Mouse (Mus musculus) mouse embryonic stem cell (cell line): ENCODE results near the gene Oaf.

Source experiments
- in situ Hi-C, 2 experiments: fragments of 300-500 bp; cut with MboI; formaldehyde crosslinking; loops; 1 replicate in 1 of 2; 3 replicates in 1 of 2; pipeline ENCODE4 v1.14.3; 2019 to 2020; ENCODE audit warnings: low sequenced_read_pairs in 2 of 2, low pct_unique_long_range_greater_than_20kb in 1 of 2, mixed read lengths in 1 of 2; ENCODE audit not compliant: unreplicated experiment in 1 of 2

The Oaf gene

DNA sequence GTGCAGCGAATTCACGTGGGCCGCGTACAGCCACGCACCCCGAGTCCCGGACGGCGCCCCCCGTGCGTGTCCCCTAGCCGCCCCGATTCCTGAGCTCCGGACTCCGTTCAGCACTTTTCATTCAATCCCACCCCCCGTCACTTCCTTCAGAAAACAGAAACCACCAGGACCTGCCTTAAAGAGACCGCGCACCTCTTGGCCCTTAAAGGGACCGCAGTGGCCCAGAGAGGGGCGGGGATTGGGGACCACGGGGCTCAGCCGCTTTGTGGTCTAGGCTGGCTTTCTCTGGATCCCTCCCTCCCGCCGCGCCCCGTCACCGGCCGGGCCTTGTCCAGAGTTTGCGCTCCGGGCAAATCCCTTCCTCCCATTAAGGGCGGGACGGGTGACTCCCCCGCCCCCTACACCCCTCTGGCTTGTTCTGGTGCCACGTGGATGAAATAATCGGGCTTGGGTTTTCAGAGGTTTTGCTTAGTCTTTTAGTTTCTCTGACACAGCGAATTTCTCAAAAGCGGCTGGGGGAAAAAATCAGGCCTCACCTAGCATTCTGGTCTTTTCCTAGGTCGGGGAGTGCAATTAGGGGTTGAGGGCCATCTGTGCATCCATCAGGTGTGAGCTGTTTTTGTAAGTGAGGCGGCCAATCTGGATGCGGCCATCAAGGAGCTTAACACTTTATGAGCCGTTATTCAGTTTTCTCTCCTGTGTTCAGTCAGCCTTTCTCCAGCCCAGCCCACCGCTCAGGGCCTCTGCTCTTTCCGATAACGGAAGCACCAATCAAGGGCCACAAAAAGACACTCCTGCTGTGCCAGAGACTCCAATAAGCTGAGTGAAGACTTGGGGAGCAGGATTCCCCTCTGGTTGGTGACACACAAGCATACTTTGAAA lies at the start of gene Oaf:
Gene Oaf (minus strand): TSS at position 200 of the 882 bp plus-strand sequence.
- in situ Hi-C loops, result no loop called here

DNA sequence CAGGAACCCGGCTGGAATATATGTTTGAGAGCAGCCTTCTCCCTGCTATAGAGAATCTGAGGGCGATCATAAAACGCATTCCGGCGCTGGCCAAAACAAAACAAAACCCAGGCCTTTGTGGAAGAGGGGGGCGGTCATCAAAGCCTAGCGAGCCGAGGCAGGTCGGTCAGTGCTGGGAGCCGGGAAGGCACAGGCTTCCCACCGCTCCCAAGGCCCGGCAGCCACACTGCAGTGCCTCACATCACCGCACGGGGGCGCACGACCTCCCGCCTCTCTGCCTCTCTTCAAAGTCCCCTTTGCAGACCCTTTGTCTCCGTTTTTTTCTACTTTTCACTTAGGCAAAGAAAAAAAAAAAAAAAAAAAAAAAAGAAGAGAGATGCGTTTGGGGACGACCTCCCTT lies 47.2 kb upstream of the Oaf start:
- in situ Hi-C loops, result loop anchor here (5.0 to 10.0 kb wide), 4 partner anchors 65 to 145 kb away; no protein-coding TSS in a partner anchor

DNA sequence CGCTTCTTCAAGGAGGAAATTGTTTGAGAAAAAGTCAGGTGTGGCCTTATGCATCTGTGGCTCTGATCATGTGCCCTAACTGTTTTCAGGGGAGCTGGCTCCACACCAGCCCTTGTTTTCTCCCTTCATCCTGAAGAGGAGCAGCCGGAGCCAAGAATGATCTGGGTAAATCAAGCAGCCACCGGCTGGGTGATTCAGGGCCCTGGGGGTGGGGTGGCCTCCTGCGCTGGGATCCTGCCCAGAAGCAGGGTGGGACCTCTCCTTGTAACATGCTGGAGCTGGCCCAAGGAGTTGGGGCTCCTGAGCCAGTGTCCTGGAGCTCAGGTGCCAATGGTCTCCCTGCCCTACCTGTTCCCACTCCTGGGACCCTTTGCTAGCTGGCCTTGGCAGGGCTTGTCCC lies 45.6 kb upstream of the Oaf start:
- in situ Hi-C loops, result loop anchor here (5.0 to 10.0 kb wide), 4 partner anchors 63 to 143 kb away; no protein-coding TSS in a partner anchor

DNA sequence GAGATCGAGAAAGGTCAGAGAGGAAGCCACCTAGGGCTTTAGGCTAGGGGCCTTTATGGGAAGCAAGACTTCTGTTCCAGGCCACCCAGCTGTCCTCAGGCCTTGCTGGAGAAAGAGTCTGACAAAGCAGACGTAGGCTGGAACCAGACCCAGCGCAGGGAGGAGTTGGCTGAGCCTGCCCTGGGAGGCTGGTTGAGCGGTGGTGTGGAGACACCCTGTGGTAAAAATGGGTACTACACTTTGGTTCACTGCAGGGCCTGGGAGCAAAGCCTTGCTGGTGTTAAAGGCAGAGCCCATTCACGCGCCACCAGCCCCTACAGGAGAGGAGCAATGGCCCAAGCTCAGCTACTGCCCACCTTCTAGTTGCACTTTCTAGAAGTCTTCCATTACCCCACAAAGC lies 44.6 kb upstream of the Oaf start:
- in situ Hi-C loops, result loop anchor here in 1 of 2 experiments (10.0 kb wide), 1 partner anchor 139 kb away; no protein-coding TSS in a partner anchor

DNA sequence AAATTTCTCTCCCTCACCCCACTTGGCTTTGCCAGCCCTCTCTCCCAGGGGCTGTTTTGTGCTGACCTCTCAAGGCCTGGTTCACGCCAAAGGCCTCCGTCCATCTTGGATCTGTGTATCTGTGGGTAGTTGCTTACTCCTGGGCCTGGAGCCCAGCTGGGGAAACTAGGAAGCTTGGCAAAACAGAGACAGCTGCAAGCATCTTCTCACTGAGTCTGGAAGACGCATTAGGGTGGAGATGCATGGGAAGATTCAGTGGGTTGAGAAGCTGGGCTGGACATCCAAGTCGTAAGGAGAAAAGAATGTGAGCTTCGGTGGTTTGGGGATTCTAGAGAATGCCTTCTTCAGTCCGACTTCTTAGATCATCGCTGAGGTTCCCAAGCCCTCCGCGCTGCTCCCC lies 34.0 kb upstream of the Oaf start:
- in situ Hi-C loops, result no loop called here

DNA sequence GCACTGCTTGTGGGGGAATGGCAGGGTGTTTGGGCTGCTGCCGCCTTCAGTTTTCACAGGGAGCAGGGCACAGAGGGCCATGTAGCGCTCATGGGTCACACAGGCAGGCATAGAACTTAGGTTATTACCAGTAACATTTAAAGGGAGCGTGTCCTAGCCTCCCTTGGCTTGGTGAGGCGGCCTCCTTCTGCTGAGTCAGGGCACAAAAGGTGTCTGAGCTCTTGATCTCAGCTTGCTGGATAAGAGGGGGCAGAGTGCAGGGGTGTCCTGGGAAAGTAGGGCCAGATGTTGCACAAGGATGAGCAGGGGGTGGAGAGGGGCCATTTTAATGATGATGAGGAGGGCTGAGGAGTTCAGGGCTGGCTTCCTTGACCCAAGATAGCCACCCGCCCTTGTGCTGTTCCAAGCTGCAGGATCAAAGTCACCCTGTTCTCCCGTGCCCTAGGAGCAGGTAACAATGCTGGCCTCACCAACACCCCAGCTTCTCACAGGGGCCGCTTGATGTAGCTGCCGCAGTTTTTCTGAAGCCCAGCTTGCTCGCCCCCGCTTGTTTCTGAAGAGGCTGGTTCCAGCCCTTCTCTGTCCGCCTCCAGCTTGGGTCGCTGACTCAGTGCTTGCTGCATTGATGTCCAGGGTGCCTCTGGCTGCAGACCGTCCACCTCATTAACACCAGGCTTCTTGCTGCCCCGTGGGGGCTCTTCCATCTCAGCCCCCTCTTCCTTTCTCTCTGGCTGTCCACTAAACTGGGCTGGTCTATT lies 32.2 kb upstream of the Oaf start:
- in situ Hi-C loops, result no loop called here

DNA sequence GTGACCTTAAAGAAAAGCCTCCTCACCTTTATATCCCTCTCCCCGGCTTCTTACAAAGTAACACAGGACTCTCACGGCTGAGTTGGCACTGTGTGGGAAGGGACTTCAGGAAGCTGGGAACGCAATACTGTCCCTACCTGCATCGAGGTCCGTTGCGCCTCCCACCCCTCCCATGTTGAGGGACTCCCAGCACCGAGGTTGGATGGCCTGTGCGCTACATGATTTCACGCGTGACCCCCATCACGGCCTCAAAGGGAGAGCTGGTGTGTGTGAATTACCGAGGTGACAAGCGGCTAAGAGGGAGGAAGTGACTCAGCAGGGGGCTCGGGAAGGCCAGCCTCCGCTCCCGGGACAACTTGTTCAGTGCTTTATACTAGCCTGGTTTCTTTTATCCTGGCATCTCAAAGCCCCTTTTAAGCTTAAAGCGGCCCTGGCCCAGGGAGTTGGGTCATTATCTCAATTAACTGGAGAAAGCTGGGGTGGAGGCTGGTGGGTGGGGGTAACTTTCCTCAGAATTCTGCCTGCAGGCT lies 31.1 kb upstream of the Oaf start:
- in situ Hi-C loops, result no loop called here

DNA sequence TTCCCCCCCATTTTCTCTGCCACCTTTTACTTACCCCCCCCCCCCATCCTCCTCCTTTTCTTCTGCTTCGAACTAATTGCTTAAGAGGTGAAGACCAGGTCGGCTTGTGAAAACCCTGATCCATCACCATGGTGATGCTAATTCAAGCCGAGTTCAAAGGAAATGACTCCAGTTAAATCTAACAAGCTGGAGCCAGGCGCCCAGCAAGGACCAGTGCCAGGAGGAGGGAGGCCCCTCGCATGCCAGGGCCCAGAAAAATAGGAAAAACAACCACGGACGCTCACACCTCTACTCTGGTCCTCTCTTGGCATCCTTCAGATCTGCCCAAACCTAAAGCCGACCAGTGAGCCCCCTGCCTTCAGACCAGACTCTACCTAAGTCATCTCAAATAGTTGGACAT lies 29.5 kb upstream of the Oaf start:
- in situ Hi-C loops, result no loop called here

DNA sequence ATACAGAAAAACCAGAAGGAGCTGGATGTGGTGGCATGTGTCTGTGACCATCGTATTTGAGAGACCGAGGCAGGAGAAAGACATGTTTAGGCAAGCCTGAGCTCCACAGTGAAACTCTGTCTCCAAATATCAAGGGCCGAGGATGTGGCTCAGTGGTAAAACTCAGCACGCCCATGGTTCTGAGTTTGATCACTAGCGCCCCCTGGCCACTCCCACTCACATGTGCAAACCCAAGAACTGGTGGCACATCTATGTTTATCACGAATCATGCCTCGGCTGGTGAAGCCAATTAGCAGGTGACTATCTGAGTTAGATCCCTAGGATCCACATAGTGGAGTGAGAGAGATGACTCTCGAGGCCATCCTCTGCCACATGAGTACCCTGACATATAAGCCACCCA lies 27.6 kb upstream of the Oaf start:
- in situ Hi-C loops, result no loop called here

DNA sequence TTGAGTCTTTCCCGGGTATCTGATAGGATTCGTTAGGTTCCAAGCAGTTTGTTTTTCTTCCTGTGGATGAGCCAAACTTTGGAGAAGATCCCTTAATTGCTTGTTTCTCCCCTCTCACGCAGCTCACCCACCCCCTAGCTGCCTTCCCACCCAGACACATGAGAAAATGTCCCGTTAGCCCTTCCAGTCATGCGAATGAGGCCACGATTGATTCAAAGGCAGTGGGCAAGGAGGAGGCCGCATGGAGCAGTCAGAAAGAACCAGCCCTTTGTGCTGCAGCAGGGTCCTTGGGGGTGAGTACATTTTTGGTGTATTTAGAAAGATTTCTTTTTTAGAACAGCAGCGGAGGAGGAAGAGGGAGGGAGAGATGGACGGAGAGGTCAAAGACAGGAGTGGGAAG lies 25.5 kb upstream of the Oaf start:
- in situ Hi-C loops, result no loop called here

DNA sequence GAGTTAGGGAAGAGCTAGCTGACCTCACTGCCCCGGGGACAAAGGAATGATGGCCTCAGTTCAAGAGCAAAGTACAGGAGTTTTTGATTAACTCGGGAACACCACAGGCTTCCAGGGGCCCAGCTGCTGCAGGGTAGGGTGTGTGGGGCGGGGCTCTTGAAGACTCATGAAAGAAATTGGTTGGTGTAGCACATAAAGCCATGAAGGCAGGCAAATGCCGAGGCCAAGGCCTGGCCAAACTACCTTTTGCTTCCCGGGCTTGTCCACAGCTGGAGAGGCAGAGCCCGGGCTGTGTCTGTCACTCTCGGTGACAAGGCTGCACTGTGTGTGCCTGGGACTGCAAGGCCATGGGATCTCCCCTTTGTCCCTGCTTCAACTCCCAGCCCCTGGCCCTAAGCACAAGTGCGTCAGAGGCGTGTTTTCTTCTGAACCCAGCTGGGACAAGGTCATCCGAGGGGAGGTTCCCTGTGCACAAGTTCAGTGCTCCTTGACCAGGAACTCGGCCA lies 24.3 kb upstream of the Oaf start:
- in situ Hi-C loops, result no loop called here

DNA sequence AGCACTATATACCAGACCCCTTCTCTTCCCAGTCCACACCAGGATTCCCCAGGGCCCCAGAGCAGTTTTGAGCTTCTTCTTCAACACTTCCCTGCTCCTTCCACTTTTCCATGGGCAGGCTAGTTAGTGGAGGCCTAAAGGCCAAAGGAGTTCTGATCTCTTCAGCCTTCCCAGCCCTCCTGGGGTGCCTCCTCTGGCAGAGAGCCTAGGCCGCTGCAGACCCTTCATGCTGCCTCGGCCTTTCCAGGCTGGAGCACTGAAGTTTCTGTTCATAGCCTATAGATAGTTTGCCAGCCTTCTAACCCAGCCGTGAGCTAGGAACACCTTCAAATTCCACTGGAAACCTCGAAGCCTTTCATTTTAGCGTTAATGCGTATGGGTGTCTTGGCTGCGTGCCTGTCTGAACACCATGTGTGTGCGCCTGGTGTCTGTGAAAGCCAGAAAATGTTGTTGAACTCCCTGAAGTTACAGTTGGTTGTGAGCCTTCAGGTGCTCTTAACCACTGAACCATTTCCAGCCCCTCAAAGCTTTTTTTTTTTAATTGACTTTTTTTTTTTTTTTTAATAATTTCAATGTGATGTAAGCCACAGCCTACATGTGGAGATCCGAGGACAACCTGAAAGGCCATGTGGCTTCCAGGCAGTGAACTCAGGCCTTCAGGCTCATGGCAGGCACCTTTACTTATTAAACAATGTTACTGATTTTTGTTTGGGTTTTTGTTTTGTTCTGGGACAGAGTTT lies 23.3 kb upstream of the Oaf start:
- in situ Hi-C loops, result no loop called here

DNA sequence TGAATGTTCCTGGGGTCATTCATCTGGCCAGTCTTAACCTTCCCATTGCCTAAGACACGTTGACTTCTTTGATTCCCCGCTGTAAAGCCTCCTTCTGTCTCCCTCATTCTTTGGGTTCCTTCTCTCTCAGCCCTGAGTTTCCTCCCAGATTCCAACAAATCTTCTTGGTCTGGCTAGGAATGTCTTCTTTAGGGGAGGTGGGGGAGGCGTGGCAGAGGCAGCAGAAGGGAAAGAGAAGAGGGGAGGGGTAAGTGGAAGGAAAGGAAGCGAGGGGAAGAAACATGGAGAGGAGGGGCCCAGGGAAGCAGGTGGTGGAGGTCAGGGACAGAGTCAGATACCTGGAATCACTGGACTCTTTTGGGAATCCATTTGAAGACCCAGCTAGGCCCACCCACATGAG lies 22.7 kb upstream of the Oaf start:
- in situ Hi-C loops, result no loop called here

DNA sequence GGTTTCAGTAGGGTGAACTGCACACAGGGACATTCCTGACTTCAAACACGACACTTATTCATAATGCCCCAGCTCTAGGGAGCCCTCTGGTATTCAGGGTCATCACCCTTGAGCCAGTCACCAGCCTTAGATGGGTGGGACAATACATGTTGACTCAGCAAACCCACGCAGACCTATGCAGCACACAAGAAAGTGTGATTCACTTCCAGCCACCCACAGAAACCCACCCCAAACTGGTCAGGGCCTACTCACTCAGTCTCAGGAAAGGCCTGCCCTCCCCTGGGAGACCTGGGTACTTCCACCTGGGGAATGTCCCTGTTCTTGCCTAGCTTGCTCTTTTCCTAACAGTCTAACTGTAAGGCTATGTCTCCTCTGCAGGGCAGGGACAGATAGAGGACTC lies 22.2 kb upstream of the Oaf start:
- in situ Hi-C loops, result no loop called here

DNA sequence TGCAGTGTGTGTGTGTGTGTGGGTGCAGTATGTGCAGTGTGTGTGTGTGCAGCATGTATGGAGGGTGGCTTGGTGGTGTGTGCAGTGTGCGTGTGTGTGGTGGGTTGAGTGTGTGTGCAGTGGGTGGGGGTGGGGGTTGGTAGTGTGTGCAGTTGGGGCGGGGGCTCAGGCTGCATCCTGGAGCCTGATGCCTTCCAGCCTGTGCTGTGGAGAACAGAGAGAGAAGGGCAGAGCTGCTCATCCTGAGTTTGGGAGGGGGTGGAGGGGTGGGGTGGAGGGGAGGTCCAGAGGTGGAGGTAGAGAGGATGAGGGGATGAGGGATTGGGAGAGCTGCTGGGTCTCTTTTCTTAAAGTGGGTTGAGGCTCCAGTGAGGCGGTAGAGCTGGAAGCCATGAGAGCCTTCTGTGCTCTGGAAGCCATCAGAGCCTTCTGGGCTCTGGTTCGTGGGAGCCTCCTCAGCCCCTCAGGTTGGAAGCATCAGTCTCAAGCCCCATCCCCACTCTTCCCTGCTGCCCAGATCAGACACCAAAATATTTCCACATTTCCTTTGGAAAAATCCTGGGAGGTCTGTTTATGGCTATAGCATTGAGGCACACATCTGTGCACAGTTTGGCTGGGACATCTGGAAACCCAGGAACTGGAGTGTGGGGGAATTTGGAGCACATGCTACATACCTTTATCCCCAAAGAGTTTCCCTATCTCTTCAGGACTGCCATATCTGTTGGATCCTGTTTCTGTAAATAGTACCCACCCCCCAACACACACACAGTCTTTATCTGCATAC lies 21.6 kb upstream of the Oaf start:
- in situ Hi-C loops, result no loop called here

DNA sequence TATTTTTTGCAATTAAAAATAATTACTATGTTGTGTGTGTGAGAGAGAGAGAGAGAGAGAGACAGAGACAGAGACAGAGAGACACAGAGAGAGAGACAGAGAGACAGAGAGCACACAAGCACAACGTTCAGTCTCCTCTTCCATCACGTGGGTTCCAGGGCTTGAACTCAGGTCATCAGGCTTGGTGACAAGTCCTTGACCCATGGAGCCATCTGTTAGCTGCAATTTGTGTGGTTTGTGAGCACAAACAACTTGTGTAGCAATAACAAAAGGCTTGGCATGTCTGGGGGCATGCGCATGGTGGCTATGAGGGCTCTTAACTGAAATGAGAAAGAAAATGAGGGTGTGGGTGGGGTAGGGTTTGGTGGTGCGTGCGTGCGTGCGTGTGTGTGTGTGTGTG lies 20.9 kb upstream of the Oaf start:
- in situ Hi-C loops, result no loop called here

DNA sequence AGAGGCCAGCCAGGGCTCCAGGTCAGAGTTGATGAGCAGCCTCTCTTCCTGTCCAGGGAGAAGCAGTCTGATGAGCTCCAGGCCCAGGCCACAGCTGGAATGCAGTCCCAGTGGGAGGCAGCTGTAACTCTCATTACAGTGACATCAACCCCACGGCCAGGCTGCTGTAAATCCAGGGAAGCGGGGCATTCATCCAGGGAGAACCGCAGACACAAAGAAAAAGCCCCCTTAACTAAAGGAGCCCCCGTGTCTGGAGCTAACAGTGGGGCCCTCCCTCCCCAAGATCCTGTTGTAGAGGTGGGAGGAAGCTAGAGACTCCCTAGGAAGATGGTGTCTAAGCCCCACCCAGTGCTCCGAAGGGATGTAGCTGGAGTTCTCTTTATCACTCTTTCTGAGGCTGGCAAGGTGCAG lies 13.6 kb upstream of the Oaf start:
- in situ Hi-C loops, result no loop called here

DNA sequence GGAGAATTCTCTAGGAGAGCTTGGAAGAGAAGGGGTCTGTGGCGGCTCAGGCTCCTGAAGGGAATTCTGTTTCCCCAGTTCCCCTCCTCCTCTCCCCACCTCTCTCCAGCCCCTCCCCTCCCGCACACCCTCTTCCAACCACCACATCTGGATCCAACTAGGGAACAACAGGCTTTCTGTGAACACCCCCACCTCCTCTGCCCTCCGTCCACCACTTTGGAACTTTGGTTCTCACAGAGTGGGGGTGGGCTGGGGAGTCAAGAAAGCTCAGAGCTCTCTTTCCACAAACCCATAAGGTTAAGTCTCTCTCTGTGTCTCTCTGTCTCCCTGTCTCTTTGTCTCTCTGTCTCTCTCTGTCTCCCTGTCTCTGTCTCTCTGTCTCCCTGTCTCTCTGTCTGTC lies 13.1 kb upstream of the Oaf start:
- in situ Hi-C loops, result no loop called here
